Mouse (Mus musculus): ENCODE results near the gene Nhsl2. TPM values are rescaled to one million over a fixed set of nuclear protein-coding genes. Genes with fewer than 3 reads are reported as not detected.
"Not testable (repeated sequence)": the region's sequence is repeated elsewhere in the genome, so short reads cannot be mapped to it uniquely, and the experiment has no call there.

Gene Nhsl2
- polyA plus RNA-seq (2015; fragmentation: Nextera tagmentation; extraction: Ambion mirVana) = 6.7 and 10.4 TPM in 2 replicates

DNA sequence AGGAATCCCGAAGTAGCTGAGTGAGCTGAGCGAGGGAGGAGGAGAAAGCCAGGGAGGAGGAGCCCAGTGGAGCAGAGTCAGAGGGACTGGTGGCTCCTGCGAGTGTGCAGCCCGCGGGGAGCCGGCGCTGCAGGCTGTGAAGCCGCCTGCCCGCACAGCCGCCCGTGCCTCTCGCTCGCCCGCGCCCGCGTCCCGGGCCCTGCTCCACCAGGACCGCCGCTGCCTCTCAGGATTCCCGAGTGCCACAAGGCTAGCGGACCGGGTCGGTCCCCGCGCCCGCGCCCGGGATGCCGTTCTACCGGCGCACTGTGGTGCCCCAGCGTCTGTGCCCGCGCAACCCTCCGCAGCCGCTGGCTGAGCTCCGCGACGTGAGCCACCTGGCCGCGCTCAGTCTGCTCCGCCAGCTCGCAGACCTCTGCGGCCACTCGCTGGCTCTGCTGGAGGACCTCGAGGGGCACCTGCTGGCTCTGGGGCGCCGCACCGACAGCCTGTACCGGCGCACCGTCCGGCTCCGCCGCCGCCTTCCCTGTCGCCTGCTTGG, at the start of gene Nhsl2:
Gene Nhsl2 (plus strand): TSS at position 105 of the 541 bp plus-strand sequence.
- Histone ChIP-seq H3K4me1 (replicated peaks) (peaks cover 8% of the 10 kb centered on the region), H3K9ac (peak within 1 kb of the TSS; percentile 65), H3K27ac (peak within 1 kb of the TSS; percentile 74), H3K4me2 (peak within 1 kb of the TSS; percentile 81), H3K4me3 (peak within 1 kb of the TSS; percentile 67), H3K9me3 (replicated peaks) (no peaks in the 10 kb centered on the region), H3K27me3 (peaks cover 33% of the 10 kb centered on the region), H3K36me3 (no peaks in the 10 kb centered on the region)
- ATAC-seq (replicated peaks; ENCODE audit: insufficient number of reproducible peaks, insufficient read depth, low FRiP score, low read depth) = peak; percentile 77
- 16% methylated on average over 50 of the region's 58 CpGs for WGBS

DNA sequence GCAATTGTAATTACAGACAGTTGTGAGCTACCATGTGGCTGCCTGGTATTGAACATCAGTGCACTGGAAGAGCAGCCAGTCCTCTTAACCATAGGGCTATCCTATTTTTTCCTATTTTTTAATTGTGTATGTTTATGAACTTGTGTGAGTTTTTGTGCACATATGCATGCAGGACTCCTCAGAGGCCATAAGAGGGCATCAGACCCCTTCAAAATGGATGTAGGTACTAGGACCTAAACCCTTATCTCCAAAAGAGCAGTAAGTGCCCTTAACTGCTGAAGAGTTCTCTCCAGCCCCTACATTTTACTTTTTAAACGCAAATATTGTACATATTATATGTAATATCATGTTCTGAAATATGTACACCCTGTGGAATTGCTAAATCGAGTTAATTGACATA, 43.7 kb upstream of the Nhsl2 start:
- H3K4me2 ChIP-seq = no peak overlapping the region
- no peaks in the 10 kb centered on the region for H3K27me3 ChIP-seq
- no peaks in the 10 kb centered on the region for H3K4me1 ChIP-seq (replicated peaks)
- ATAC-seq (replicated peaks; ENCODE audit: insufficient number of reproducible peaks, insufficient read depth, low FRiP score, low read depth) = no peak
- H3K9me3 ChIP-seq (replicated peaks) = no peaks in the 10 kb centered on the region
- no peak overlapping the region for H3K9ac ChIP-seq
- no peak overlapping the region for H3K4me3 ChIP-seq
- 25% methylated on average over 2 of the region's 2 CpGs for WGBS
- no peak overlapping the region for H3K27ac ChIP-seq
- H3K36me3 ChIP-seq = no peaks in the 10 kb centered on the region

DNA sequence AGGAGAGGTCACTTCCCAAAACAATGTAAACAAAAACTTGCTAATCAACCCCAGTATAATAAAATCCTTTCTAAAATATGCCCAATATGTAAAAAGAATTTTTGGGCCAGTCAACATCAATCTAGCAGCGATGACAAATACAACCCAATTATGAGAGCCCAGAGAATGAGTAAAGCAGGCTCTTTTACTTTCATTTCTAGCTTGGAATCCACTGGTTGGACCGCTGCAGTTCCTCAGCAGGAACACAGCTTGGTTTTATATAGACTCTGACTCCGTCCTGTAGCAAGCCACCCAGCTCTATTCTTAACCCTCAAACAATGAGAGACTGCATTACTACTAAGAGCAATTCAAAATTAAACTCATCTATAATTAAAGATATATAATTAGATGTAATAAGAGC, 37.4 kb upstream of the Nhsl2 start:
- Histone ChIP-seq H3K4me2 (no peak overlapping the region), H3K9me3 (replicated peaks) (no peaks in the 10 kb centered on the region), H3K36me3 (no peaks in the 10 kb centered on the region), H3K4me3 (no peak overlapping the region), H3K9ac (no peak overlapping the region), H3K4me1 (replicated peaks) (no peaks in the 10 kb centered on the region), H3K27me3 (no peaks in the 10 kb centered on the region; the same call in 1 of the 2 replicates), H3K27ac (no peak overlapping the region)
- ATAC-seq (replicated peaks; ENCODE audit: insufficient number of reproducible peaks, insufficient read depth, low FRiP score, low read depth) = no peak
- WGBS = 48% methylated on average over 3 of the region's 3 CpGs

DNA sequence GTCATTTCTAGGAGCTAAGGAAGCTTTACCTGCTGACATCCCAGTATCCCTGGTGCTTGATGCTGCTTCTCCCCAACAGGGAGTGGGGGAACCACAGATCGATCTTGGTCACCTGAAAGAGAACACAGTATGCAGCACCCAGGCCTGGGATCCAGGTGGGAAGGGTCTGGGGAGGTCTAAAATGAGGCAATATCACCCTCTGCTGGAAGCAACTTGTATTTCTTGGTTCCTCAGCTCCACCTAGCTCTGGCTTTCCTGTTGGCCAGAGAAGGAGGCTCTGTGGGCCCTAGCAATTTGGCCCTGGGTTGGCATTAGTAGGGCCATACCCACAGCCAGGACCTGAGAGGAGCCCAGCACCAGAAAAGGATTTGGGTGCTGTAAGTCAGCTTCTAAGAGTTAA, 30.0 kb upstream of the Nhsl2 start:
- Histone ChIP-seq H3K27me3 (no peaks in the 10 kb centered on the region), H3K4me1 (replicated peaks) (no peaks in the 10 kb centered on the region), H3K36me3 (no peaks in the 10 kb centered on the region), H3K27ac (no peak overlapping the region), H3K4me2 (no peak overlapping the region), H3K9ac (no peak overlapping the region), H3K4me3 (no peak overlapping the region), H3K9me3 (replicated peaks) (no peaks in the 10 kb centered on the region)
- 45% methylated on average over 1 of the region's 1 CpGs for WGBS
- ATAC-seq (replicated peaks; ENCODE audit: insufficient number of reproducible peaks, insufficient read depth, low FRiP score, low read depth) = no peak

DNA sequence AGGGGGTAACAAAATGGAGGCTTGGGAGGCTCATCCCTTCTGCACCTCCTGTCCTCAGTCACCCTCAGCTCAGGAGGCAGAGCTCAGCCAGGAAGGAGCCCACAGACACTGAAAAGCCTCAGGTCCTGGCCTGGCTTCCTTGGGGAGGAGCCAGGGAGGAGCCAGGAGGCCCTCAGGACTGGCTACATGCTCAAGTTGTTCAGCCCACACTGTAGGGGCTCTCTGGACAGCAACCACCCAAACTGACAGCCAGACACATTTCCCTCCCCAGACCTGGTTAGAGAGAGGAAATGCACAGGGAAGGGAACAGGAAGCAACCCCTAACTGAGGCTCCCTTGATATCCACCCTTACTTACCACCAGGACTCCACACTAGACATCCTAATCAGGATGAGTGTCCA, 29.2 kb upstream of the Nhsl2 start:
- not testable (repeated sequence) for H3K4me3 ChIP-seq; H3K27me3 ChIP-seq; H3K27ac ChIP-seq; H3K9me3 ChIP-seq (replicated peaks); H3K4me1 ChIP-seq (replicated peaks); ATAC-seq (replicated peaks; ENCODE audit: insufficient number of reproducible peaks, insufficient read depth, low FRiP score, low read depth); H3K36me3 ChIP-seq; H3K9ac ChIP-seq; H3K4me2 ChIP-seq

DNA sequence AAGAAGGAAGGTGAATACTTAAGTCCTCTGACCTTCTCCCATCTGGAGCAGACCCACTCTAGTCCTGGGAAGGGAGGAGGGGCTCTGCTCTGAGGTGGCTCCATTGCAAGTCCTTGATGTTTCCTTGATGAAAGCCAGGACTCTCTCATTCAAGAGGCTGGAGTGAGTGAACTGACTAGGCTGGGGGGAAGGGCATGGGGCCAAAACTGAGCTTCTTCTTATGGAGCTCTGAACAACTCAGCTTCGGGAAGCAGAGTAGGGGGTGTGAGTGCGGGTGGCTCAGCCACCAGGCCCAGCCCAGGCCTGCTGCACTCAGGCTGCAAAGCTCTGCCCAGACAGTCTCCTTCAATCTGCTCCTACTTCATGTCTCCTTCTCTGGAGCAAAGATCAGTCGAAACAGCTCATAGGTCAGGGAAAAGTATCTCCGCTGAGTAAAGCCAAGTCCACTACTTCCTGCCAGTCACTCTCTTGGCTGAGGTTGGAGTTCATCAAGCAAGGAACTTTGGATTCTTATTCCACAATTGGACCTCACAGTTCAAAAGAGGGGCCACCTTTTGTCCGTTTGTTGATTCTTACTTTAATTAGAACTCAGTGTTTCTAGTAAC, 1.9 kb upstream of the Nhsl2 start:
- whole genome bisulfite sequencing = 32% methylated on average over 5 of the region's 5 CpGs
- Histone ChIP-seq H3K4me1 (replicated peaks) (peaks cover 8% of the 10 kb centered on the region), H3K4me2 (no peak overlapping the region), H3K9me3 (replicated peaks) (no peaks in the 10 kb centered on the region), H3K36me3 (no peaks in the 10 kb centered on the region), H3K27me3 (peaks cover 32% of the 10 kb centered on the region), H3K27ac (peak overlapping the region; percentile 24; the same call in 1 of the 2 replicates), H3K9ac (no peak overlapping the region), H3K4me3 (no peak overlapping the region)
- ATAC-seq (replicated peaks; ENCODE audit: insufficient number of reproducible peaks, insufficient read depth, low FRiP score, low read depth) = no peak; the same call in 1 of the 2 replicates

DNA sequence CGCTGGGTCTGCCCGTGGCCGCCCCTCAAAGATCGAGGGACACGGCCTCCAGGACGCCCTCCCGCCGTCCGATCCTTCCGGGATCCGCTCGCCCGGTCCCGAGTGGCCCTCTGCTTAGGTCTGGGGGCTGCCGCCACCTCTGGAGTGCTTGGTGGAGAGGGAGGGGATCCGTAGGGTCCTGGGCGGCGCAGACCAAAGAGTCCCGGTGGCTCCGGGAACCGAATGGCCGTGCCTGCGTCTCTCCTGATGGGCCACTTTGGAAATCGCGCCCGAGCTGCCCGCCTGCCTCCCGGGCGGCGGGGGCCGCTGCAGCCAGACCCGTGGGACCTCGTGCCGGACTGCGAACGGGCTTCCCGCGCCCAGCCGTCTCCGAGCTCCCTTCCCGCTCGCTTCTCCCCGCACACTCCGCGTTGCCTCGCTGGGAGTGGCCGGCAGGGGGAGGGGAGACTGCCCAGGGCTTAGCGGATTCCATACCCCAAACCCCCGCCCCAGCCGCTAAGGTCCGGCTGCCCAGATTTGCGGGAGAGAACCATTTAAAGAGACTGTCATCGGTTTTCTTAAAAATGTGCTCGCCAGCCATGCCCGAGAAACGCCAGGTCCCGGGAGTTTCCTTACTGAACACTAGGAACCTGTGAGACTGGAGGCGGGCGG, 841 bp downstream of the Nhsl2 start:
- 17% methylated on average over 53 of the region's 59 CpGs for WGBS
- H3K27me3 ChIP-seq = peaks cover 30% of the 10 kb centered on the region
- H3K27ac ChIP-seq = peak overlapping the region; percentile 74
- peak overlapping the region; percentile 67 for H3K4me3 ChIP-seq
- no peaks in the 10 kb centered on the region for H3K9me3 ChIP-seq (replicated peaks)
- peaks cover 8% of the 10 kb centered on the region for H3K4me1 ChIP-seq (replicated peaks)
- no peaks in the 10 kb centered on the region for H3K36me3 ChIP-seq
- H3K4me2 ChIP-seq = peak overlapping the region; percentile 81
- 0 out of 2 replicates have a peak, but pooled peaks have one; percentile 5 for ATAC-seq (replicated peaks; ENCODE audit: insufficient number of reproducible peaks, insufficient read depth, low FRiP score, low read depth)
- peak overlapping the region; percentile 65 for H3K9ac ChIP-seq

DNA sequence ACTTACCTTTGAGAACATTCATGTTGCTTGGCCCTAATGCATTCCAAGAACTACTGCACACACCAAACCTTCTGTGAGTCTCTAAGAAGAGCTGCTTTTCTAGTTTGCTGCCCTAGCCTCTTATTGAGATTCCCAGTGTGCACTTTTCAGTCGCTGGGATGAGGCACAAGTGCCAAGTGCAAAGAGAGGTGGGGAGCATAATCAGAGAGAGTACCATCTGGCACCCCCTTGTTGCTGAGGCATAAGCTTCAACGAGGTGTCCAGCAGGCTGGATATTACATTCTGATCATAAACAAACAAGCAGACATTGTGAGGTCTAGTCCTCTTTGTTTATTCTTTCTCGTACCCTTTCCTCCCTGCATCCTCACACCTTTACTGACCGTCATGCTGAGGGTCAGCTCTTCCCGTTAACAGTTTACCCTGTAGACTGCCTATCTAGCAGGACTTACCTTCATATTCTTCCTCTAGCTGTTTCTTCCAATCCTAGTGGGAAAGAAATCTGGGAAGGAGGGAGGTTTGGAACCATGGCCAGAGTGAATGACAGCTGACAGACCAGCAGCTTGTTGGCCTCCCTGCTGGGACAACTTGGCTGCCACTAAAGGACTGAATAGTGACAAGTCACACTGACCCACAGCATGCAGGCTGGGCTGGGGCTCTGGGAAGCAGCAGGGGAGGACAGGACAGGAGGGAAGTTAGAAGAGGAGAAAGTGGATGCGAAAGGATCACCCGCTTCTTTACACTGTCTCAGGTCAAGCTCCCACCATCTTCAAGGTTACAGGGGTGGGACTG, 2.6 kb downstream of the Nhsl2 start:
- WGBS = 68% methylated on average over 7 of the region's 7 CpGs
- no peak overlapping the region for H3K27ac ChIP-seq
- H3K4me2 ChIP-seq = no peak overlapping the region
- no peak overlapping the region for H3K4me3 ChIP-seq
- no peaks in the 10 kb centered on the region for H3K36me3 ChIP-seq
- H3K4me1 ChIP-seq (replicated peaks) = peaks cover 6% of the 10 kb centered on the region
- ATAC-seq (replicated peaks; ENCODE audit: insufficient number of reproducible peaks, insufficient read depth, low FRiP score, low read depth) = no peak
- H3K27me3 ChIP-seq = peaks cover 29% of the 10 kb centered on the region
- no peaks in the 10 kb centered on the region for H3K9me3 ChIP-seq (replicated peaks)
- H3K9ac ChIP-seq = no peak overlapping the region

DNA sequence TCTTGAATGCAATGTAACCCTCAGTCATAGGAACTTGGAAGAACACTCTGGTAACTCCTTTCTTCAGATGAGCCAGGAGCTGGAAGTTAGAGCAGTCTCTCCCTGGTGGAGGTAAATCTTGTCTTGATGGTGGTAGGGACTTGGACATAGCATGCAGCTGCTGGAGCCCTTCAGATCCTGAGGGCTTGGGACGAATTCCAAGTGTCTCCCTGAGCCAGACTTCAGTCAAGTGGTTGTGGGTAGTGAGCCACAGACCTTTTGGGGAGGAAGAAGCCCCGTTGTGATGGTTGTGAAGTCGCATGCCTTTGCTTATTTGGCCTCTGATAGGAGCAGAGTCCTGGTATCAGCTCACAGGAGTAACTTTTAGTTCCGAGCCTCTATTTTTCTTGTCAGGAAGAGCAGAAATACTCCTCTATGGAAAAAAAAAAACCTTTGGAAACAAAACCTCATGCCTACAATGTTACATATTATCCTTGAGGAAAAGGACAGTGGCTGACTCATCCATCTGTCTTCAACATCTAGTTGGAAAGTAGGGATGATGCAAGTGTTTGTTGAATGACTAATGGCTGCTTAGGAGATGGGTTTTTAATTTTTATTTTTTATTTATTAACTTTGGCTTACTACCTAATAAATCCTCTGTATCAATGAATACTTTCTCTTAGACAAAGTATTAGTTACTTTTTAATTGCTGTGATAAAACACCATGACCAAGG, 14.6 kb downstream of the Nhsl2 start:
- H3K36me3 ChIP-seq = no peaks in the 10 kb centered on the region

DNA sequence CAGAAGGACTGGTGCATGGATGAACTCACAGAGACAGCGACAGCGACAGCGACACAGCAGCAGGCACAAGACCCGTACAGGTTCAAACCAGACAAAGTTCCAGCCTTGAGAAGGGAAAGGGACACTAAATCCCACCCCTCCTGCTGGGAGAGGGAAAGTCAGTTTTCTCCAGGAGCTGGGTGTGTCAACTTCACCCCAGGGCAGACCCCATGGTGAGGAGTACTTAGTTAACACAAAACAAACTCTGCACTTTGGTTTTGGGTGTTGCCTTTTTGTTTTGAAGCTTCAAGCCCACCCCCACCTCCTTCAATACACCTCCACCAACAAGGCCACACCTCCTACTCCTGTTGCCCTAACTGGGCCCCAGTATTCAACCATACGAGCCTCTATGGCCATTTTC, 15.6 kb downstream of the Nhsl2 start:
- WGBS = 60% methylated on average over 5 of the region's 5 CpGs

More for the DNA sequence above, 14.6 kb downstream of the Nhsl2 start:
- H3K9me3 ChIP-seq (replicated peaks) = no peaks in the 10 kb centered on the region
- H3K9ac ChIP-seq = no peak overlapping the region
- H3K4me3 ChIP-seq = no peak overlapping the region
- H3K4me1 ChIP-seq (replicated peaks) = peaks cover 4% of the 10 kb centered on the region
- WGBS = 45% methylated on average over 4 of the region's 4 CpGs
- ATAC-seq (replicated peaks; ENCODE audit: insufficient number of reproducible peaks, insufficient read depth, low FRiP score, low read depth) = no peak
- H3K4me2 ChIP-seq = no peak overlapping the region
- H3K27me3 ChIP-seq = peaks cover 7% of the 10 kb centered on the region; the same call in 1 of the 2 replicates
- H3K27ac ChIP-seq = no peak overlapping the region

DNA sequence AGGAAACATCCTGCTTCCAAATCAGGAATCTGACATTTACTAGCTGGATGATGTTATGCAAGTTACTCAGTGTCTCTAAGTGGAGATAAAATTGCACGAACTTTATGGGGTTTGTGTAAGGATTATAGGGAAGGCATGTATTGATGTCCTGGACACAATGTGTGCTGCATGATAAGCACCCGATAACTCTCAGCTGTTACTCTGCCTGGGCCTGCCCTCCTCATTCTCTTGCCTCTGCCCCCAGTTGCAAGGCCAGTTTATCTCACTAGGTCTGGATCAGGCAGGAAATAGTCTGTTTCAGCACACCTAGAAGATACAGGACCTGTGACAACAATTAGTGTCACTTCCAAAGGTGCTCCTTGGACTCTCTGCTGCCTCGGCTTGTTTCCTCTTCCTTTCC, 25.0 kb downstream of the Nhsl2 start:
- H3K4me2 ChIP-seq = no peak overlapping the region
- peaks cover 11% of the 10 kb centered on the region; the same call in 1 of the 2 replicates for H3K4me1 ChIP-seq (replicated peaks)
- no peaks in the 10 kb centered on the region for H3K9me3 ChIP-seq (replicated peaks)
- H3K27ac ChIP-seq = peak overlapping the region; percentile 26
- no peak overlapping the region for H3K9ac ChIP-seq
- no peak for ATAC-seq (replicated peaks; ENCODE audit: insufficient number of reproducible peaks, insufficient read depth, low FRiP score, low read depth)
- no peaks in the 10 kb centered on the region for H3K36me3 ChIP-seq
- 0 out of 2 replicates have a peak, but pooled peaks cover 2% of the 10 kb centered on the region for H3K27me3 ChIP-seq
- no peak overlapping the region for H3K4me3 ChIP-seq
- 22% methylated on average over 3 of the region's 3 CpGs for WGBS

More for the DNA sequence above, 15.6 kb downstream of the Nhsl2 start:
- no peak overlapping the region for H3K27ac ChIP-seq
- no peaks in the 10 kb centered on the region for H3K9me3 ChIP-seq (replicated peaks)
- H3K9ac ChIP-seq = no peak overlapping the region
- ATAC-seq (replicated peaks; ENCODE audit: insufficient number of reproducible peaks, insufficient read depth, low FRiP score, low read depth) = no peak
- H3K4me3 ChIP-seq = no peak overlapping the region
- H3K36me3 ChIP-seq = no peaks in the 10 kb centered on the region
- H3K27me3 ChIP-seq = peaks cover 7% of the 10 kb centered on the region; the same call in 1 of the 2 replicates
- H3K4me1 ChIP-seq (replicated peaks) = peaks cover 4% of the 10 kb centered on the region
- no peak overlapping the region for H3K4me2 ChIP-seq
